Mouse (Mus musculus) thymus, postnatal 10 days (tissue): ENCODE data around the gene Gm44805.

ENCODE experiments used
- DNase-seq, 2 experiments: peaks; one replicate each; pipeline ENCODE4 v3.0.0; 2021; ENCODE audit warnings: low spot score in 2 of 2

The Gm44805 gene

DNA sequence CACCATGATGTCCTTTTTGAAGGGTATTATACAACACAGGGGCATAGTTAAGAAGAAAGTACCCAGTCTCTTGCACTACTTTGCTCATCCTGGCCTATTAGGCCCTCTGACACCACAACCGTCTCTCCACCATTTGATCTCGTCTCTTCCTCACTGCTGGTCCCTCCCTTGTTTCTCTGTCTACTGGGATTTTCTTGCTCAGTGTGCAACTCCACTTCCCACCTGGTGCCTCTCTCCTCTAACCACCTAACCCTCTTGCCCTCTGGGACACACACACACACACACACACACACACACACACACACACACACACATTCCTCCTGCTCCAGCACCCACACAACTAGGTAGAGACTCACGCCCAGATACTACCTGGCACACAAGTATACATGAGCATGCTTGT lies 2.3 kb downstream of the Gm44805 start:
- DNase-seq: no peak

DNA sequence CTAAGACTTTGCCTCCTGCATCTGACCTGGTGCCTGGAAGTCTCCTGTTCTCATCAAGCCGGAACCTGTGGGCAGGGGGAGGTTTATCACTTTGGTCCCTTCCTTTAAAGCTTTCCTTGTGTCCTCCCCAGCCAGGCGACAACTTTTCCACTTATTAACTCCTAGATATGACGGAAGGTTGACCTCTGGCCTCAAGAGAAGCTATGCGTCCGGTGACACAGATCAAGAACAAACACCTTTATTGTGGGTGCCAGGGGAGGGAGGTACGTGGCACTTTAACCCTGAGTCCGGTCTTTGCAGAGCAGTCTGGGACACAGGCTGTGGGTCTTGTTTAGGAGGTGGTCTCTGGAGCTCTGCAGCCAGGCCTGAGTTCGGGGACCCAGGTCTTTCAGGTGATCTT lies 3.4 kb downstream of the Gm44805 start, which contains the start of gene Apoc2:
Apoc2 (minus strand) TSS at position 70 of the 400 bp plus-strand sequence.
- DNase-seq: no peak

DNA sequence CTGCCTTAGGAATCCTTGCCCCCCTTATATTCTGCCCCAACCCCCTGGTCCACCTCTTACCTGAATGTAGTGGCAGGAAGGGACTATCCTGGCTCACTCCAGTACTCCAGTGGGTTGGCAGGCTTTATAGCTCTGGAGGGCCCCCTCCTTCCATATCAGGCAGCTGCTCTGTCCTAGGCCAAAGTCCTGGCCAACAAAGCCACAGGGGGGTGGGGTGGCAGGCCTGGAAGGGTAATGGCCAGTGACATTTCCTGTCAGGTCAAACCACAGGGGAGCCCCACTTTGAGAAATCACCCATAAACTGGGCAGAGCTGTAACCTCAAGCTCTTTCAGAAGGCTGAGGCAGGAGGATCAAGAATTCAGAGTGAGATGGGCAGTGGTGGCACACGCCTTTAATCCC lies 4.6 kb downstream of the Gm44805 start:
- no peak for DNase-seq

DNA sequence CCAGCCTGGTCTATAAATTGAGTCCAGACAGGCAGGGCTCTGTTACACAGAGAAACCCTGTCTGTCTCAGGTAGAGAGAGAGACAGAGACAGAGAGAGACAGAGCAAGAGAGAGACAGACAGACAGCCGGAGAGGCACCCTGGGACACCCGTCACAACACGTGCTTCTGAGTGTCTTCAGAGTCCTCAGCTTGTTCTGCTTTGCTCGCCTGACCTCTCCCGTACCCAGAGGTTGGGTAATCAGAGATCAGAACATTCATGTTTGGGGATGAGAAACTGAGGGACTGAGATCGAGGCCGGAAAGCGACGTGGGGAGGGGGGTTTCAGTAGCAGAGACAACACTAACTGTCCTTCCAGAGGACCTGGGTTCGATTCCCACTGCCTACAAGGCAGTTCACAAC lies 5.4 kb downstream of the Gm44805 start:
- no peak for DNase-seq

- no peak for DNase-seq
Observed at GRCm38 (mm10) chr7:19673083-19673699, 8.0 kb downstream of the Gm44805 start.

GRCm38 (mm10) chr7:19671511-19671910 lies 9.7 kb downstream of the Gm44805 start:
- no peak for DNase-seq

DNA sequence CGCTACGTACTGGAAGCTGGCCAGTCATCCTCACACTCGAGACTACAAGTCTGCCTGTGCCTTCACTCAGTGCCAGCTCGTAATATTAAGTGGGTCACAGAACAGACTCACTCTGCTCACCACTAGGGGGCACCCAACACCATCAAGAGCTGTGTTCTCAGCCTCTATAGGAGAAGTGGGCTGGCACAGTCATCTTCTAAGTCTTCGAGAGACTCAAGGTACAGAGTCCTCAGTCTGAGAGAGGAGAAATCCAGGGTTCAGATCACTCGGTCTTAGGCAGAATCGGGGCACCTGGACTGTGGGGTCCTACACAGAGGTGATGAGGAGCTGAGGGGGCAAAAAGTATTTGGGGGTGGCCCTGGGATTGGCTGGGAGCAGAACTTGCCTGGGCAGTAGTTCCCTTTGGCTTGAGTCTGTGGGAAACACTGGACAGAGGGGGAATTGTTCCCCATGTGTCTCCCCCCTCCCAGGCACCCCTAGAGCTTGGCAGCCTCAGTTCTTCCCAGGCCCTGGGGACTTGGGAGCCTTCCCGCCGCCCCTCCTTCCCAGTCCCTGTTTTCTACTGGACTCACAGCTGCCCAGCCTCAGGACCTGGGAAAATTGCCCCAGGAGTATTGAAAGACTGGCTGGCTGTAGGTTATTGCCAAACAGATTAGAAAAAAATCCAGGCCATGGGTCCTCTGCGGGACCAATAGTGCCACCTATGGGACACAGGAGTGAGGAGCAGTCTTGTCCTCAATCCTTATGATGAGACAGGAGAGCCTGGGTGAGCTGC lies 12.1 kb downstream of the Gm44805 start:
- DNase-seq: peak; percentile 83 to 94

DNA sequence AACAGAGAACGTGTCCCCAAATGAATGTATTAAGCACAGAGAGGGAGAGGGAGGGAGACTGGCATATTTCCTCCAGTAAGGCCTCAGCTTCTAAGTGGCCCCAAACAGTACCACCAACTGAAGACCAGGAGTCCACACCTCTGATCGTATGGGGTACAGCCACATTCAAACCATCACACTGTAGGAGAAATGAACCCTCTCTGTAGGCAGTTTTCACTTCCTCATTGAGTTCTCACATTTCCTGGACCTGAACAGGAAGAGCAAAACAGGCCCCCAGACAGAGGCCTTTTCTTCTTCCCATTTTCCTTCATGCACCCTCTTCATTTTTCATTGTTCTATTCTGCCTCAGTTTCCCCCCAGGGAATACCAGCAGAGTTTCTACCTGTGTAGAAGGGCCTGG lies 13.8 kb downstream of the Gm44805 start:
- DNase-seq: no peak

- DNase-seq: no peak
Observed at GRCm38 (mm10) chr7:19666750-19667149, 14.5 kb downstream of the Gm44805 start.

DNA sequence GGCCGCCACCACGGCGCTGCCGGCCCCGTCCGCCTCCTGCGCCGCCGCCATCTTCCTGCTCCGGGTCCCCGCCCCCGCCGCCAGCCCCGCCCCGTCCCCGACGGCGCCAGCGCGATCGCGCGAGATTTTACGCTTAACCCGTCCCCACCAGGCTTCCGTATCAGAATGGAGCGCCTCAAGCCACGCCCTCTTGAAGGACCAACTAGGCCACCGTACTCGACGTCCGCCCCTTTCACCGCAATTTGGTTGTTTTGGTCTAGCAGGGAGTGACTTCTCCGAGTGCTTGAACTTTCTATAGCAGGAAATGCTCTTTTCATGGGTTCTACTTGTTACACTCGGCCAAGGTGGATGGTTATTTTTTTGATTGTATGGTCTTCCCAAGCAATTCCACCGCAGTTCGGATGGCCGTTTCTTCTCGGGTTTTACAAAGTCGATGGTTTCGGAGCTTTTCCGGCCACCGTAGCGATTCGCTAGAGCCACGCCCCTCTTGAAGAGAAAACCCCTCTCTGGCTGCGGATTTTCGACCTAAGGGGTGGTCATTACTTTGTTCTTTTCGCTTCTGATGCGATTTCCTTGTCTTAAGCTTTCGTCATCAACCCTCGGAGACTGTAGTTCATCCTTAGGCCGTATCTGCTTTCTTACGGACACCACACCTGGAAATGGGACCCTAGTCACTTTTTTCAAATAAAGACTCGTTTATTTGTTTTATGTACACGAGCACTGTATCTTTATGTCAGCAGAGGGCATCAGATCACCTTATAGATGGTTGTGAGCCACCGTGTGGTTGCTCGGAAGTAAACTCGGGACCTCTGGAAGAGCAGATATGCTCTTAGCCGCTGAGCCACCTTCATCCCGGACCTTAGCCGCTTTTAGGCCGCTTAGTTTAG lies 16.0 kb downstream of the Gm44805 start, which contains the start of gene Clptm1:
Clptm1 (minus strand) TSS at position 79 of the 887 bp plus-strand sequence.
- DNase-seq: peak; percentile 95 to 97

- DNase-seq: no peak
Observed at GRCm38 (mm10) chr7:19664455-19664954, 16.7 kb downstream of the Gm44805 start.

GRCm38 (mm10) chr7:19663940-19664339 lies 17.3 kb downstream of the Gm44805 start:
- peak; percentile 6 to 16 for DNase-seq

GRCm38 (mm10) chr7:19652614-19653013 lies 28.6 kb downstream of the Gm44805 start:
- no peak for DNase-seq

- DNase-seq: no peak
Observed at GRCm38 (mm10) chr7:19651063-19651786, 30.0 kb downstream of the Gm44805 start.

DNA sequence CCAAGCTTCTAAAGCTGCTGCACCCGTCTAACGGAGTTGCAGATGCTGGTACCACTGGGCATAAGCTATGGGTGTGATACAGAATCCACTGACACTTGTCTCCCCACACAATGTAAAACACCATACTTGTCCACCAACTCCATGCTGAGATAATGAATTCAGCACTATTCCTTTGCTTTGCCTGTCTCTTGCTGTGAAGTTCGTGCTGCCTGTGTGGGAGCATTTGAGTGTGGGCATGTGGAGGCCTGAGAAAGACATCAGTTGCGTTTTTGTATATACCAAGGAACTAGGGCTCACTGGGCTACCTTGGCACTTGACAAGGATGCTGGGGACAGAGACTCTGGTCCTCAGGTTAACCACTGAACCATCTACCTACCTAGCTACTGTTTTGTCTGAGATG lies 40.0 kb downstream of the Gm44805 start:
- no peak for DNase-seq

- DNase-seq: no peak
Observed at GRCm38 (mm10) chr7:19635074-19635827, 46.0 kb downstream of the Gm44805 start.

DNA sequence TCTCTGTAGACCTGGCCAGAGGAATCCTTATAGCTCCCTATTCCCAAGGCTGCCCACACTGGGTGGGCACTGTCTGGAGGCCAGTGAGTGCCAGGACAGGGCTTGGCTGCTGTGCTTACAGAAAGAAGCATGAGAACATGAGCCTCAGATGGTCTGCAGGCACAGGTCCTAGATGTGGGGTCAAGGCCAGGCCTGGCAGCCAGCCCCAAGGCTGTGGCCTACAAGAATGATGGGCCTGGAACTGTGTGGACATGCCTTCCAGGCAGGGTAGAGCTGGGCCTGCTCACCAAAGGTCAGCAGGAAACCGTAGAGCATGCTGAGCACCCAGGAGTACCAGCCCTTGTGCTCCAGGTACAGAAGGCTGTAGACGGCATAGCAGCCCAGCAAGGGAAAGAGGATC lies 46.6 kb downstream of the Gm44805 start:
- no peak for DNase-seq

DNA sequence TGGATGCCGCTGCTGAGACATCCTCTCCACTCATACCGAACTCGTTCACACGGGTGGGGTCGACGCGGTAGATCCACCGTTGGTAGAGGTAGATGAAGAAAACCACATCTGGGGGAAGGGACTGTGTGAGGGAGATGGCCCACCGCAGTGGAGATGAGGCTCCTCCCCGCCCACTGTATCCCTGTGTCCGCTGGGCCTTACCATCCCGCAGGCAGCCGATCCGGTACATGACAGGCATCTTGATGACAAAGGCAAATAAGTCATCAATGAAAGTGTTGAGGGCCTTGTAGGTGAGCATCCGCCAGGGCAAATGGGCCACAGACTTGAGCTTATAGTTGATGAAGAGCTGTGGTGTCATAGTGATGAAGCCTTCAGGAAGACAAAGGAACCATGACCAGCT lies 47.4 kb downstream of the Gm44805 start:
- DNase-seq: no peak

DNA sequence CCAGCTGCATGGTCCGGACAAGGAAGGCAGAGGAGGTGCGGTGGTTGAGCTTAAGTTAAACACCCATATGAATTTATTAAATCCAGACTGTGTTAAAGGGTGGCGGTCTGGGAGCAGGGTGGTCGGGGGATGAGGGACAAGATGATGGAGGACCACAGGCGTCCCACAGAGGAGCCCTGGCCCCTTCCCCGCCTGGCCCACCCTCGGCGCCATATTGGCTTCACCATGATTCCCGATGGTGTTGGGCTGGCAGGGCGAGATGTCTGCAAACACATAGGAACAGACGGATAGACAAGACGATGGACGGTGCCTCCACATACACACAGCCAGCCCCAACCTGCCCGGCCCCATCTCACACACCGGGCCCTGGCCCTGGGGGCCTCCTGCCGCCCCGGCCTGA lies 48.0 kb downstream of the Gm44805 start:
- no peak for DNase-seq

GRCm38 (mm10) chr7:19632720-19633119 lies 48.5 kb downstream of the Gm44805 start:
- DNase-seq: no peak

DNA sequence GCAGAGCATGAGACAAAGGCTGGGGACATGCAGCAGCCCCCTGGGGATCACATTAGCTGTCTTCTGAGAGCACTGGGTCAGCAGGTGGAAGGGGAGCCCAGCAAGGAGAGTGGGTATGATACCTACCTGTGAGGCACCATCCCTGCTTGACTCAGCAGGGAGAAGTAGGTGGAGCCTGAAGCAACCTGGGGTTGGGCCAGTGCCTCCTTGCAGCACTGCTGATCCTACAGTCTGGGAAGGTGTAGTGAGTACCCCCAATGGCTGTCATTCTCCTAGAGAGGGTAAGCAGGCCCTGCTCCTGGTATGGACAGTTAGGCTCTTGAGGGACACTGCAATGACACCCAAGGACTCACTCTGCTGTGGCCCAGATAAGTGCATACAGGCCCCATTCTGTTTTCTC lies 48.9 kb downstream of the Gm44805 start:
- DNase-seq: no peak
